Mouse (Mus musculus) MEL (cell line): ENCODE measurements at regions not wholly inside any gene's neighbourhood (a gene's known extent, or its start where the extent isn't known, plus 50 kb on each side); places are given as distances from the start of the nearest gene placed in this dataset.

ENCODE experiments used
- BHLHE40 ChIP-seq: IDR thresholded peaks from 2 replicates; pipeline ENCODE4 v1.6.1; 2012; ENCODE audit warnings: low read depth, mild to moderate bottlenecking, inconsistent platforms, low read length, improper control_type of control experiment, borderline replicate concordance
- CHD1 ChIP-seq: IDR thresholded peaks from 2 replicates; pipeline ENCODE4 v1.6.1; 2012; ENCODE audit warnings: low read depth, mild to moderate bottlenecking, inconsistent platforms, low read length, improper control_type of control experiment
- CTCF ChIP-seq, 3 experiments: IDR thresholded peaks in 2 of 3; conservative IDR thresholded peaks in 1 of 3; 2 replicates each; pipeline ENCODE4 v1.5.1; 2011 to 2012; ENCODE audit warnings: low read length in 3 of 3, low read depth in 2 of 3, mild to moderate bottlenecking in 2 of 3, improper control_type of control experiment in 1 of 3, inconsistent platforms in 1 of 3, mixed read lengths in 1 of 3, moderate library complexity in 1 of 3; ENCODE audit not compliant: control insufficient read depth in 1 of 3, insufficient read depth in 1 of 3, poor library complexity in 1 of 3, severe bottlenecking in 1 of 3
- GABPA ChIP-seq: IDR thresholded peaks from 2 replicates; pipeline ENCODE4 v1.6.1; 2012; ENCODE audit warnings: low read depth, mild to moderate bottlenecking, inconsistent platforms, low read length, improper control_type of control experiment, moderate library complexity
- KAT2A ChIP-seq: conservative IDR thresholded peaks from 2 replicates; pipeline ENCODE4 v1.6.1; 2012; ENCODE audit warnings: low read depth, low read length, improper control_type of control experiment, inconsistent platforms
- MAX ChIP-seq: IDR thresholded peaks from 2 replicates; pipeline ENCODE4 v1.6.1; 2011; ENCODE audit warnings: low read length, improper control_type of control experiment
- MAZ ChIP-seq: IDR thresholded peaks from 2 replicates; pipeline ENCODE4 v1.6.1; 2012; ENCODE audit warnings: low read depth, mild to moderate bottlenecking, inconsistent platforms, low read length, improper control_type of control experiment
- NRF1 ChIP-seq: IDR thresholded peaks from 2 replicates; pipeline ENCODE4 v1.6.1; 2014; ENCODE audit warnings: low read depth, mild to moderate bottlenecking, inconsistent platforms, low read length, improper control_type of control experiment, moderate library complexity; ENCODE audit not compliant: poor library complexity, insufficient read depth, severe bottlenecking
- POLR2A ChIP-seq, 2 experiments: IDR thresholded peaks; 2 replicates each; pipeline ENCODE4 v1.6.1; 2011 to 2012; ENCODE audit warnings: low read length in 2 of 2, mild to moderate bottlenecking in 2 of 2, control low read depth in 1 of 2, improper control_type of control experiment in 1 of 2, low read depth in 1 of 2, moderate library complexity in 1 of 2; ENCODE audit not compliant: control insufficient read depth in 1 of 2, insufficient read depth in 1 of 2, poor library complexity in 1 of 2
- POLR2AphosphoS2 ChIP-seq: IDR thresholded peaks from 2 replicates; pipeline ENCODE4 v1.6.1; 2011; ENCODE audit warnings: low read length, improper control_type of control experiment
- UBTF ChIP-seq: IDR thresholded peaks from 2 replicates; pipeline ENCODE4 v1.6.1; 2012; ENCODE audit warnings: low read depth, mild to moderate bottlenecking, inconsistent platforms, low read length, improper control_type of control experiment, moderate library complexity, borderline replicate concordance; ENCODE audit not compliant: insufficient read depth
- USF1 ChIP-seq: IDR thresholded peaks from 2 replicates; pipeline ENCODE4 v1.6.1; 2014; ENCODE audit warnings: low read depth, mild to moderate bottlenecking, inconsistent platforms, low read length, improper control_type of control experiment, moderate library complexity
- USF2 ChIP-seq, 2 experiments: IDR thresholded peaks; 2 replicates each; pipeline ENCODE4 v1.6.1; 2011 to 2012; ENCODE audit warnings: improper control_type of control experiment in 2 of 2, low read length in 2 of 2, borderline replicate concordance in 1 of 2, inconsistent platforms in 1 of 2, low read depth in 1 of 2, mild to moderate bottlenecking in 1 of 2; ENCODE audit not compliant: insufficient read depth in 1 of 2
- ZMIZ1 ChIP-seq: IDR thresholded peaks from 2 replicates; pipeline ENCODE4 v1.6.1; 2012; ENCODE audit warnings: low read depth, mild to moderate bottlenecking, inconsistent platforms, low read length, improper control_type of control experiment, moderate library complexity

DNA sequence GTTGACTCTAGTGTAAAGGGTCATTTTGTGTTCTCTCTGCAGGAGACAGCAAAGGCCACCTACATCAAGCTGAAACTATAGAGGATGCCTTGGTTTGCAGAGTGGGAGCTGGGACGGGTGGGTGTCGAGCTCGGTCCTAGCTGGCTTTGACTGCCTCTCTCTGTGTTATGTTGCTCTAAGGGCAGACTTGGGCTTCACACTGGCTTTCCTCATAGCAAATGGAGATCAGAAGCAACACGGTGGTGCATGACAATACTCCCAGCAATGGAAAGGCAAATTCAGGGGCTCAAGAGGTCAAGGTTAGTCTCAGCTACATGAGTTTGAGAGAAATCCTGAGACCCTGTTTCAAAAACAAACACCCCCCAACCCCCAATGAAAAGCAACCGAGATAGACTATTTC lies 122.1 kb downstream of the Evx1 start:
- TF ChIP-seq POLR2A (IDR thresholded peaks at IDR 0.05; ENCODE audit: control insufficient read depth in 1 of 2, insufficient read depth in 1 of 2, low read depth in 1 of 2, low read length in 2 of 2, poor library complexity in 1 of 2) = no peak
- no peak for TF ChIP-seq GABPA
- no peak for TF ChIP-seq MAX
- no peak for TF ChIP-seq MAZ
- TF ChIP-seq USF1 = no peak
- no peak for TF ChIP-seq CTCF (IDR thresholded peaks at IDR 0.05 in 2 of 3, conservative IDR thresholded peaks at IDR 0.05 in 1 of 3; ENCODE audit: control insufficient read depth in 1 of 3, insufficient read depth in 1 of 3, low read depth in 2 of 3, low read length in 3 of 3, poor library complexity in 1 of 3, severe bottlenecking in 1 of 3)
- no peak for TF ChIP-seq BHLHE40
- no peak for TF ChIP-seq CHD1
- TF ChIP-seq NRF1 = no peak
- no peak for TF ChIP-seq POLR2AphosphoS2
- TF ChIP-seq UBTF = no peak
- TF ChIP-seq ZMIZ1 = no peak
- no peak for TF ChIP-seq KAT2A
- no peak for TF ChIP-seq USF2 (IDR thresholded peaks at IDR 0.05; ENCODE audit: borderline replicate concordance in 1 of 2, insufficient read depth in 1 of 2, low read depth in 1 of 2, low read length in 2 of 2)
